Mouse (Mus musculus): ENCODE data around the gene Sirt2.

DNA sequence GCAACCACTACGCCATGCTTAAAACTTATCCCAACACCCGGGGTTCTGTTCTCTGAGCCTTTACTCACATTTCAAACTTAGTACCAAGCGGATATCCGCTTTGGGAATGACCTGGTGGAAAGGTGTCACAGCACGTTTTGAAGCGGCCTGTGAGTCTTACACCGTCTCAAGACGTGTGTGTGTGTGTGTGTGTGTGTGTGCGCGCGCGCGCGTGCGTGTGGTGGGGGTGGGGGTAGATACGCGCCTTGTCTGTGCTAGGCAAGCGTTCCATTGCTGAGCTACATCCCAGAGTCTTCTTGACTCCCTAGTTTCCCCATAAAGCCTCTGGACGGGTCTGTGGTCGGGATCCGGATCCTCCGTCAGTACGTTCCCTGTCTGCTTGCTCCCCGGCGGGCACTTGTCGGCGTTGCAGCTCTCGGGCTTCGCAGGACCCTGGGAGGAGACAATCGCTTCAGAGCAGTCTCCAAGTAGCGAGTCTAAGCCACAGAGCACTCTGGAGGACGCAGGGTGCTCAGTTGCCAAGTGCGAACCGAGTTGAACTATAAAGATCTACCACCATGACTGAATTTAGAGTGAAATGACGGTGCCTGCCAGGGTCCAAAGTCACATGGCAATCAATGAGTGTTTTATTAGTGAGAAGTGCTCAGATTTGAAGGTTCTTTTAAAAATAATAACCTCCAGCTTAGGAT, 43.0 kb downstream of the Sirt2 start:
- TF ChIP-seq CHD1 (IDR thresholded peaks at IDR 0.05; ENCODE audit: low read depth, low read length) (no peak; the same call in 1 of the 2 replicates), CTCF (conservative IDR thresholded peaks at IDR 0.05 in 1 of 2, IDR thresholded peaks at IDR 0.05 in 1 of 2; ENCODE audit: low read depth in 2 of 2, low read length in 2 of 2) (no peak), JUND (conservative IDR thresholded peaks at IDR 0.05; ENCODE audit: low read depth, low read length) (no peak), MAFK (IDR thresholded peaks at IDR 0.05; ENCODE audit: insufficient replicate concordance, low read length) (no peak), CHD2 (IDR thresholded peaks at IDR 0.05; ENCODE audit: low read length) (no peak), POLR2A (IDR thresholded peaks at IDR 0.05; ENCODE audit: low read depth, low read length) (peak; percentile 50; the same call in 1 of the 2 replicates), EP300 (IDR thresholded peaks at IDR 0.05; ENCODE audit: low read length) (no peak)
